Mouse (Mus musculus): ENCODE results near the gene Gopc. TPM values are rescaled to one million over a fixed set of nuclear protein-coding genes. Genes with fewer than 3 reads are reported as not detected.
A peak's percentile ranks its signal among the peaks of the same experiment; 100 is the strongest.
"Not testable (repeated sequence)": the region's sequence is repeated elsewhere in the genome, so short reads cannot be mapped to it uniquely, and the experiment has no call there.

Gopc gene
- total RNA-seq, 4 experiments from 2014 or later, result 10.8 to 12.2 (median 11.1) TPM

DNA sequence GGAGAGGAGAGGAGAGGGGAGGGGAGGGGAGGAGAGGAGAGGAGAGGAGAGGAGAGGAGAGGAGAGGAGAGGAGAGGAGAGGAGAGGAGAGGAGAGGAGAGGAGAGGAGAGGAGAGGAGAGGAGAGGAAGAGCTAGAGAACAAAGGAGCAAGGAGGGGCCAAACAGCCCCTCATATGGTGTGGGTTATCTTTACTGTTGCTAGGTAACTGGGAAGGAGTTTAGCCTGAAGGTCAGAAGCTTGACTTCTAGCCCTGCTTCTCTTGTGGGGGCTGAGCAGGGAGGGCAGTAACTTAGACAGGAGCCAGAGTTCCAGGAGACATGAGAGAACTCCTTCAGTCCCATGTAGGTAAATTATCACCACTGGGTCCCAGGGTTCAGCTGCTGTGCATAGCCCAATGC is 83.4 kb downstream of the Gopc start:
- not testable (repeated sequence) for DNase-seq (ENCODE audit: low spot score)

DNA sequence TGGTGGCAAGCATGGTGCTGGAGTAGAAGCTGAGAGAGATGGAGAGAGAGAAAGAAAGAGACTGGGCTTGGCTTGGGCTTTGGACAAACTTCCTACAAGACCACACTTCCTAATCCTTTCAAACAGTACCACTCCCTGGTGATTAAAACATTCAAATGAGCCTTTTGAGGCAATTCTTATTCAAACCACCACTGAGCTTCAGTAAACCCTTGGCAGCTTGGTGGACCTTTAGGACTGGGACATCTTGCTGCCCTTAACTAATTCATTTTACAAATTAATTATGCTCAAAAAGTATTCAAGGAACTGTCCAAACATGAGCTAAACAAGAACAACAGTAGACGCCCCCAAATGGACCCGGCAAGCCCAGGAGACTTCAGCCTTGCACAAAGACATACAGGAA is 86.0 kb downstream of the Gopc start:
- no peak for DNase-seq (ENCODE audit: low spot score)

DNA sequence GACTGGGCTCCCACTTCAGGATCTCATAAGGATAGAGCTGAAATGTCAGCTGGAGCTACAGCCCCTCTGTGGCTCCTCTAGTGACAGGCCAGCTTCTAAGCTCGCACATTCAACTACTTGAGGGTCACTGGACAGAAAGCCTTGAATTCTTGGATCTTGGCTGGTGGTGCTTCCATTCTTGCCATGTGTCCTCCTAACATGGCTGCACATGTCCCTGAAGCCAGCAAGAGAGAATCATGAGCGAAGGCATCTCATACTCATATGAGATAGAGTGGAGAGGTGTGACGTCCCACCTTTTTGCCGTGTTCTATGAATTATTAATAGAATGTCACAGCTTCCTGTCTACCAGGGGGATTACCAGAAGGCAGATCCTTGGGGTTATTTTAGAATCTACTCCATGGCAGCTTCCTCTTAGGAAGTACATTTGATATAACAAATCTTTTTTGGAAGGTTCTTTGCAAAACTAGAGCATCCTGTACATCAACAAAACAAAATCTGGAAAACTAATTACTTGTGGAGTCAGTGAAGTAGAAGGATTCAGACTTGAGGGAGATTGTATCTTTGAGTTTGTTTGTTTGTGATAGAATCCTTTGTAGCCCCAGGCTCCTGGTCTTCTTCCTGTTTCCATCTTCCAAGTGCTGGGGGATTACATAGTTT is 87.9 kb downstream of the Gopc start:
- peak; percentile 72 for DNase-seq (ENCODE audit: low spot score)

DNA sequence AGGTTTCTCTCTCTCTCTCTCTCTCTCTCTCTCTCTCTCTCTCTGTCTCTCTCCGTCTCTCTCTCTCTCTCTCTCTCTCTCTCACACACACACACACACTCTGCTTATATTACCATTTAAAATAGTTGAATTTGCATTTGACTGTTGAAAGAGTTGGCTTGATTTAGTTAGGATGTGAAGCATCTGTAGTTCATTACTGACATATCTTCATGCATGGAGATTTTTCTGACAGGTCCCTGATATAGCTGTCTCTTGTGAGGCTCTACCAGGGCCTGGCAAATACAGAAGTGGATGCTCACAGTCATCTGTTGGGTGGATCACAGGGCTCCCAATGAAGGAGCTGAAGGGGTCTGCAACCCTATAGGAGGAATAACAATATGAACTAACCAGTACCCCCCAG is 89.5 kb downstream of the Gopc start:
- DNase-seq (ENCODE audit: low spot score), result not testable (repeated sequence)

DNA sequence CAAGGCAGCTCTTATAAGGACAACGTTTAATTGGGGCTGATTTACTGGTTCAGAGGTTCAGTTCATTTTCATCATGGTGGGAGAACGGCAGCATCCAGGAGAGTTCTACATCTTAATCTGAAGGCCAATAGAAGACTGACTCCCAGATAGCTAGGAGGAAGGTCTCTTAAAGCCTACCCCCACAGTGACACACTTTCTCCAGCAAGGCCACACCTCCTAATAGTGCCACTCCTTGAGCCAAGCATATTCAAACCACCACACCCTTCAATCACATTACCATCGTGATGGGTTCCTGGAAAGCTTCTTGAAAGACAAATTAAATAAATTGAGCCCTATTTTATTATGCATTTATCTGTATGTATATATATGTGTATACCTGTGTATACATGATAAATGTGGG is 92.7 kb downstream of the Gopc start:
- no peak for DNase-seq (ENCODE audit: low spot score)

DNA sequence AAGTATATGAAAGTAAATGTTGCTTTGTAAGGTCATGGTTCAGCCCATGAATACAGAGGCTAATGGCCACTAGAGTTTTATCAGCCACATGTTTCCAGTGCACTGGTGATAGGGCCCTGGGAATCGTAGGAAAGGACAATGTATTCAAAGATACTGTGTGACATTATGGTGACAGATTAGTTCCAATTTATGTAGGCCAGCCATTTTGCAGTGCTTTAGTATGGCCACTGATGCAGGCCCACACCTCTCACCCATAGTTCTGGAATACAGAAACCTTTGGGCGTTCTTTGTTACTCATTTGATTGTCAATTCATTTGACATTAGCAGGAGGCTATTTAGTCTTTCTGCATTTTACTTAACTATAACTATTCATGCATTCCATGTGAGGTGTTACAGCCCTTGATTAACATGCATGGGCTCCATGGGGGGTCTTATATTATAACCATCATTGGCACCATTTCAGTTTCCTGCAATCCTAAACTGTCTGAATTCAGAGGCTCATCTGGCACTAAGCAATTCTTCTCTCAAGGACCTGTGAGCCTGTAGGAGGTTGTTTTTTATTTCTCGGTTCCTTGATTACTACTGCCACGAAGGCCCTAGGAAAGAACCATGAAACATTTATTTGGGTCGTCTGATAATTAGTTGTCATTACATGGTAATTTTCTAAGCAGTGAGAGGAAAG is 93.9 kb downstream of the Gopc start:
- DNase-seq (ENCODE audit: low spot score), result no peak

Other genes with a start within 250 kb of the Gopc start
- under 1 TPM in 1 of 4 experiments, not detected in 3; 0.03 TPM for gene Ros1, start 186.9 kb downstream of the Gopc start, total RNA-seq (2022)
- 1 to 10 TPM; 3.4 to 4.4 (median 4.0) TPM for gene Dcbld1, start 148.5 kb downstream of the Gopc start, total RNA-seq (2022)
- not detected for gene Gm26741, start 23.4 kb downstream of the Gopc start, total RNA-seq (2022)
- gene Nepn, start 6.8 kb upstream of the Gopc start, total RNA-seq (2022), result under 1 TPM; 0.28 to 0.80 (median 0.49) TPM
- gene Nus1, start 35.4 kb upstream of the Gopc start, total RNA-seq (2022), result 10 to 100 TPM; 30.4 to 43.0 (median 36.2) TPM